Mouse (Mus musculus) stomach, postnatal 0 days (tissue): ENCODE data around the gene Gm3233.

ENCODE experiments used
- CTCF ChIP-seq: IDR thresholded peaks from 2 replicates; pipeline ENCODE4 v1.5.1; 2016; ENCODE audit warnings: antibody characterized with exemption, low read depth, mild to moderate bottlenecking, moderate library complexity
- EP300 ChIP-seq: optimal IDR thresholded peaks from 2 replicates; pipeline ENCODE3; 2016; ENCODE audit warnings: antibody characterized with exemption

DNA sequence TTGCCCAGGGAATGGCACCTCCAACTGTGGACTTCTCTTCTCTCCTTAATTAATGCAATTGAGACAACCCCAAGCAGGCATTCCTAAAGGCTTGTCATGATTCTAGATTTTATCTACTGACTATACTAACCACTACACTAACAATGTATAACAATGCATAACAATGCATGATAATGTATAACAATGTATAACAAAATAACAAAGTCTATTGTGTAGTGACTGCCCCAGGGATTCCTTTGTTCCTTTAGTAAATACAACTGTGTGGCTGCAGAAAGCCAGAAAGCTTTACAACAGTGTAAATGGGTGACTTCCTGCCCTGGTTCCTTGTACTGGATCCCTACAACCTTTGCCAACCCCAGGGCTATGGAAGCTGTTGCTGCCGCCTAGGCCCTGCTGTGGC is 23.6 kb downstream of the Gm3233 start:
- TF ChIP-seq CTCF (no peak), EP300 (no peak)
